Mouse (Mus musculus) left cerebral cortex, postnatal 14 days (tissue): ENCODE measurements around the gene Mdk. TPM values are rescaled to one million over a fixed set of nuclear protein-coding genes. Genes with fewer than 3 reads are reported as not detected.

ENCODE experiments used
- DNase-seq, 2 experiments: peaks; one replicate each; pipeline ENCODE4 v3.0.0; 2021 to 2022; ENCODE audit warnings: low spot score in 2 of 2, mixed read lengths in 1 of 2
- intact Hi-C: fragments of 180-260 bp; cut with DNase I; formaldehyde crosslinking; loops from one replicate; pipeline ENCODE4 v1.15.1; 2025
- total RNA-seq, 2 experiments: library from RNA; stranded (reverse); gene quantifications; 2 replicates each; pipeline ENCODE4 v1.2.3; 2021

Gene Mdk
- total RNA-seq, 2 experiments from 2014 or later: 24.9 to 26.3 TPM

DNA sequence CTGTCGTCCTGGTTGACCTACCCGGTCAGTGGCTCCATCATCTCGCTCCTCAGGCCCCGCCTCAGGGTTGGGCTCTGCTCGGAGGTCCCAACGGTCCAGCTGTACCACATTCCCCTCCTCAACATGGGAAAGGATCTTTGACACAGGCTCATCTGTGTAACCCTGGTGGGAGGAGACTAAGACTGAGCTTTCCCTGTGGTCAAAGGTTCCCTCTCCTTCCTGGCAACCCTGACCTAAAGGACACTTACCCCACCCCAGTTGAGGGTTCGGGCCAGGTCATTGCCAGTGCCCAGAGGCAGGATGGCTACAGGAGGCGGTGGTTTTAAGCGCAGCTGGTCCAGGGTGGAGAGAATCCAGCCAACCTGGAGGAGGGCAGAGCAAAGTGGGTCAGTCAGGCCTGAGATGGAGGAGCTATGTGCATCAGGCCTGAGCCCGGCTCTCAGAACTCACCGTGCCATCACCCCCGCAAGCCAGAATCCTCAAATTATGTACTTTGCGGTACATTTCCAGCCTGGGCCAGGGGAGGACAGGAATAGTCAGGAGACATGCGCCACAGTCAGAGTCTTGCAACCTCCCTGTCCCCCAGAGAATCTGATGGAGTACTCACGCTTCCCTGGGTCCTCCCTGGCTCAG, 7.3 kb upstream of the Mdk start:
- DNase-seq: no peak
- intact Hi-C loops: no loop called here

DNA sequence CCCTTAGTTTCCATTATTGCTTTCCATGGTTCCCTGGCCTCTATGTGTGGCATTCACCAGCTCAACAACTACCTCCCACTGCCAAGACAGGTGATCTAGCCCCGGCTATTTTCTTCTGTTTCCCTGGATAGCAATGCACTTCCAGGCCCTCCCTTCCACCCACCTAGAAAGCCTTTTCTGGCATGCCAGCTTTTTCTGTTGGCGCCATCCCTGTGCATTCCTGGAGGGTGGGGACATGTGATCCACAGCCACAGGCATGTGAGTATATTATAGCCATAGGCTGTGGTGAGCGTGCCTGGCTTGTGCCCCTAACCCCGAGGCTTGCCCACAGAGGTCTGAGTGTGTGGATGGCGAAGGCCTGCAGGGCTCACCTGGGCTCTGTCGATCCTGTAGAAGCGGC, 4.1 kb upstream of the Mdk start:
- intact Hi-C loops: no loop called here

DNA sequence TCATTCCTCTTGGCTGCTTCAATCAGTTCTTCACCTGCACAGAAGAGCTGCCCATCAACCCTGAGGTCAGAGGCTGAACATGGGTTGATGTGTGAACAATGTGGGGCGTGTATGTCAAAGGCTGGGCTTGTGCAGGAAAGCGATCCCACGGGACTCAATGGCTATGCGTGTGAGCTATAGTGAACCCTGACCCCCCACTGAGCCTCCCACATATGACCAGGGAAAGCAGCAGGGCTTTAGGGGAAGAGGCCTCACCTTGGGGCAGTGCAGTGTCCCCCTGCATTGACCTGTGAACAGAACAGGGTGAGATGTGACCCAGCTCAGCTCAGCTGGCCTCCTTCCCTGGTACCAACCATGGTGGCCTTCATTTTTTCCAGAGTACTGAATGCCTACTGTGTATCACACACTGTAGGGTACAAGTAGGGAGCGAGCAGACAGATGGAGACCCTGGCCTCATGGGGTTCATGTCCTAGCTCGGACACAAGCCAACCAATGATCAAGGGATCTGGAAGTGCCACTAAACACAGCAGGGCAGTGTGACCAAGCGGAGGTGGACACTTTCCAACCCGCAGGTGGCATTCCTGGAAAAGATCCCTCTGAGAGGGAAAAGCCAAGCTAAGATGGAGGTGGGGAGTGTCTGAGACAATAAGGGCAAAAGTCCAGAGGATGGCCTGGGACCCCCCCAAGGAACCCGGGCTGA, 2.9 kb upstream of the Mdk start:
- DNase-seq: no peak

More for the DNA sequence above, 4.1 kb upstream of the Mdk start:
- DNase-seq: peak in 1 of 2 experiments; percentile 74

DNA sequence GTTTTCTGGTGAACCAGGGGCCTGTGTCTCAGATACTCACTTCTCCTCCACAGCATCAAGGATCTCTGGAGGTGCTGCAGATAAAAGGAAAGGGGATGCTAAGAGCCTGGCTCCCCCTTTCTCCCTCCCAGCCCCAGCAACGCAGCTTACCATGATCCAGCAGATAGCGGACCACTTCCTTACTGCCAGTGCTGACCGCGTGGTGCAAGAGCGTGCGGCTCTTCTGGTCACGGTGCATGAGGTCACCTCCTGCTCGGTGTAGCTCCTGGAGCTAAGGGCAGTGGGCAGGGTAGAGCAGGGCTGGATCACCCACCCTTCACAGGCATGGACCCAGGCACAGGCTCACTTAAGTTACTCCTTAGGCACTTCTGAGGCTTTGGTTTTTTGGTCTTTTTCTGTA, 1.9 kb upstream of the Mdk start:
- no peak for DNase-seq
- intact Hi-C loops: loop anchor here (5.0 kb wide), 1 partner anchor 38 kb away; no protein-coding TSS in a partner anchor

More for the DNA sequence above, 2.9 kb upstream of the Mdk start:
- intact Hi-C loops: loop anchor here (5.0 kb wide), 1 partner anchor 37 kb away; no protein-coding TSS in a partner anchor

DNA sequence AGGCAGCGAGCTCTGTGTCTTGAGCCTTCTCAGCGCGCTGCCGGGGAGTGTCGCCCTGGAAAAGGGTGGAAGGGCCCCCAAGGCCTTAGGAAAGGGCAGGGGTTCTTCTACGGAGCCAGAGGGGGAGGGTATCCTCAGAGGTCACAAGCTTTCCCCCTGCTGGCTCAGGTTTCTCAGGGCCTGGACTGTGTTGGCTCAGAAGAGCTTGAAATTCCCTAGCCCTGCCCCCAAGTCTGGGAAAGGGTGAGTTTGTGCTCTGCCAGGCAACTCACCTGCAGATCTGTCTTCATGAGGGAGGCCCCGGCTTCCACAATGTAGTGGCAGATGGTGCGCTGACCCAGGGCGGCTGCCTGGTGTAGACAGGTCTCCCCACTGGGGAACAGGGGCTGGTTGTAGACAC, 1.4 kb upstream of the Mdk start:
- DNase-seq: no peak
- intact Hi-C loops: loop anchor here (5.0 kb wide), 1 partner anchor 39 kb away; no protein-coding TSS in a partner anchor

DNA sequence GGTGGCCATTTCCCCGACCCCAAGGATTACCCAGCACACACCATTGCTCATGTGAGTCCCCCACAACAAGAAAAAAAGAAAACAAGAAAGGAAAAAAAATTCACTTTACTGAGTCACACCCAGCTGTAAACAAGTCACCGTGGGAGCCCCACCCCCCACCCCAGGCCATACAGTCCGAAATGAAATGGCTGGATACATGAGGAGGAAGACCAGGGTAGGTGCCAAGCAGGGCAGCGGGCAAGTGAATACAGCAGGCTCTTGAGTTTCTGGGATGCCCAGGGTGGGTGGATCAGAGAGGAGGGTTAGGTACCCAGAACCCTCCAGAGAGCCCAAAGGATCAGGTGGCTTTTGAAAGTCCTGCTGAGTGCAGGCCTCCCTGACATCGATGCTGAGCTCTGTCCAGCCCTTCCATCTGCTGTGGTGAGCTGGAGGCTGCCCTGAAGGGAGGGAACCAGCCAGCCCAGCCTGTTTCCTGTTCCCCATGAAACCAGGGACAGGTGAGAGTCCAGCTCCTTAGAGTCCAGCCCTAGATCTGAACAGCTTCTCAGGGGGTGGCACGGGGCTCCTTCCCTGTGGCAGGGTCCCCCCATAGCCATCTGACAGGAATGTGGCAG, 747 bp upstream of the Mdk start:
- DNase-seq: no peak
- intact Hi-C loops: loop anchor here (5.0 kb wide), 1 partner anchor 39 kb away; no protein-coding TSS in a partner anchor

DNA sequence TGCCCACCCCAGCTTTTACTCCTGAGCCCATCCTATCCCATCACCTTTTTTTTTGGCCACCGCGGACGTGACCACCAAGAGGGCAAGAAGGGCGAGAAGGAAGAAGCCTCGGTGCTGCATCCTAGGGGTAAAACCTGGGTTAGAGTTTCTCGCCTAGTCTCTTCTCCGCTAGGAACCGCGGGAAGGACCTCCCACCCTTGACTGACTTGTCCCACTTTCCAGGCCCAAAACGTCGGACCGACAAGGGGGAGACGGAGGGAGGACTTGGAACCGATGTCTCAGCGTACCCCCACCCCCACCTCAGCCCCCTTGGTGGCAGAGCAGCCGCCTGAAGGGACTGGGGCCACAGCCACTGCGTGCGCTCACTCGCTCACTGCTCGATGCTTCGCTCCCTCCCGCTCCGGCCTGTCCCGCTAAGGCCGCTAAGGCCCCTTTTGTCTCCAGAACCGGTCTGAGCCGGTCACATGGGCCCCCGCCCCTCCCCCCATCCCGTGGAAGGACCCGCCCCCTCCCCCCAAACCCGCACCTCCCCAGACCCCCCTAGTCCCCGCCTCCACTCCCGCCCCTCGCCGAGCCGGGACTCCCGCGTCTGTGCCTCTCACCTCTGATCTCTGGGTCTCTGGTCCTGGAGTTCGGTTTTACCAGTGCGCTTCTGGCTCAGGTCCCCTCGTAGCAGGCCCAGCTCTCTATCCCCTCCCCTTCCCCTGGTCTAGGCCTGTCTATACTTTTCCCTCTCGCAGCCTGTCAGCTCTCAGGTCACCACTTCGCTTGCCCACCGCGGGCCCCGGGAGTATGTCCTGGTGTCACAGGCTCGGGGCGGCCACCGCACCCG, 553 bp downstream of the Mdk start:
- intact Hi-C loops: loop anchor here (5.0 kb wide), 1 partner anchor 41 kb away; no protein-coding TSS in a partner anchor
- DNase-seq: no peak

DNA sequence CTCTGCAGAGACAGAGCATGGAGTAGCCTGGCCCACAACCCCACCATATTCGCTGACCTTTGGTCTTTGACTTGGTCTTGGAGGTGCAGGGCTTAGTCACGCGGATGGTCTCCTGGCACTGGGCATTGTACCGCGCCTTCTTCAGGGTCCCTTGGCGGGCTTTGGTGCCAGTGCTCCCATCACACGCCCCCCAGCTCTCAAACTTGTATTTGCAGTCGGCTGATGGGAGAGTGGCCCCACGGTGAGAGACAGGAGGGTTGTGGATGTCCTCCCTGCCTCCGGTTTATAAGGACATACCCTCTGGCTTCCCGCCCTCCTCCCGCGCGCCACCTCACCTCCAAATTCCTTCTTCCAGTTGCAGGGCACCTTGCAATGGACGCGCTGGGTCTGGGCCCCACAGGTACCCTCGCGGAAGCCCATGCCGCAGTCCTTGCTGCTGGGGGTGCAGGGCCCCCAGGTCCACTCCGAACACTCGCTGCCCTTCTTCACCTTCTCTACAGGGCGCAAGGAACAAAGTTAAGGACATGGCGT, 1.3 kb downstream of the Mdk start:
- intact Hi-C loops: loop anchor here (5.0 kb wide), 1 partner anchor 41 kb away; no protein-coding TSS in a partner anchor
- DNase-seq: no peak

DNA sequence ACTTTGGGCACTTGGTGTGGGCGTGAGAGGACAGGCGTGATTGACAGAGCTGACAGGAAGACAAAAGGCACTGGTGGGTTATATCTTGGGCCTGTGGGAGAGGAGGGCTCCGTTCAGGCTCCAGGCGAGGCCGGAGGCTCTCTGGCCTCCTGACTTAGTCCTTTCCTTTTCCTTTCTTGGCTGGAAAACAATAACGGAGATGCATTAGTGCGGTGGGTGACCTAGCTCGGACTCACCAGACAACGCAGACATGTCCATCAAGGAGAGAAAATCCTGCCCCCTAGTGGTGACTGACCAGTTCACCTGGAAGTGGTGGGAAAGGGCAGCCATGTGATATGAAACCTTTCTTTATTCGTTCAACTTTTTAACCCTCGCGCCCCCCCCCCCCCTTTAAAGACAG, 2.2 kb downstream of the Mdk start:
- no peak for DNase-seq
- intact Hi-C loops: loop anchor here (5.0 kb wide), 2 partner anchors 42 to 127 kb away; no protein-coding TSS in a partner anchor

DNA sequence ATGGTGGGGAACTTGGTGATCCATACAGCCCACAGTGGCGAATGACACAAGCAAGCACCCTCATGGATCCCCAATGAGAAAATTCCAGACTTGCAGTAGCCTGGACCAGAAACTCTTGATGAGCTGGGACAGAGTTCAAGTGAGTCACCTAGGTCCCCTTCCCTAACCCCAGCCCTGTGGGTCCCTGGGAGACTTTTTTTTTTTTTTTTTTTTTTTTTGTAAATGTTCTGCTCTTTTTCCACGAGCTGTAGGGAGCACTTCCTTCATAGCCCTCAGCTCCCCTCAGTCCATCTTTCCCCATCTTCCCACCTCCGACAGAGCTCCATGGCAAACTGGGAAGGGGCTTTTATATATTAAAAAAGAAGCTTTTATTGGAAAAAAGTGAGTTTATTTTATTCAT, 2.6 kb downstream of the Mdk start:
- no peak for DNase-seq
- intact Hi-C loops: loop anchor here (5.0 kb wide), 1 partner anchor 128 kb away; no protein-coding TSS in a partner anchor

DNA sequence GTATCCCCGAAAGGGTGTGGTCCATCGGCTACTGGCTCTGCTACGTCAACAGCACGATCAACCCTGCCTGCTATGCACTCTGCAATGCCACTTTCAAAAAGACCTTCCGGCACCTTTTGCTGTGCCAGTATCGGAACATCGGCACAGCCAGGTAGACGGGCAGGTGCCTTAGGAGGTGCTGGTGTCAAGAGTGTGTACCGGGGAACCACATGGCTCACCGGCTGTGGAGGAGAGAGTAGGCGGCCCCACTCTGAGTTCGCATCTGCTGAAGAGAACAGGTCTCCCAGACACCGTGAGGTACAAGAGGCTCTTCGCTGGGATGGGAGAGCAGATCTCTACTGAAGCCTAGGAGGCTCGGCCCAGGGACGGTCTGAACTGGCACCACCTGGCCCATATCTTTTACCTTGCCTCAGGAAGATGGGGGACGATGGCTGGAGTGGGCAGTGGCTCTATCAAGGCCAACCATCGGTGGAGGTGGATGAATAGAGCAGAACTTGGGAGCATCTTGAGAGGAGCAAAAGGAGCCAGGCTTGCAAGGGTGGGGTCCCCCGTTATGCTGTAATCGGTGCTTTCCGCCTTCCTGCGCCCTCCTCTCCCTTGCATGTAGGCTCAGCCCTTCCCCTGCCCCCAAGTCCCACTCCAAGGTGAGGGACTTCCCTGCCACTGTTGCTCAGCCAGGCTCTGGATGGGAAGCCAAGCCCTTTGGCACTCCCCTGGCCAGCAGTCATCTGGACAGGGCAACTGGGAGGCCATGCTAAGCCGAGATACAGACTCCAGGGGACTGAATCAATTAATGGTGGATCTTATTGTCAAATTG, 3.4 kb downstream of the Mdk start:
- intact Hi-C loops: loop anchor here (5.0 kb wide), 1 partner anchor 129 kb away; no protein-coding TSS in a partner anchor
- DNase-seq: no peak

DNA sequence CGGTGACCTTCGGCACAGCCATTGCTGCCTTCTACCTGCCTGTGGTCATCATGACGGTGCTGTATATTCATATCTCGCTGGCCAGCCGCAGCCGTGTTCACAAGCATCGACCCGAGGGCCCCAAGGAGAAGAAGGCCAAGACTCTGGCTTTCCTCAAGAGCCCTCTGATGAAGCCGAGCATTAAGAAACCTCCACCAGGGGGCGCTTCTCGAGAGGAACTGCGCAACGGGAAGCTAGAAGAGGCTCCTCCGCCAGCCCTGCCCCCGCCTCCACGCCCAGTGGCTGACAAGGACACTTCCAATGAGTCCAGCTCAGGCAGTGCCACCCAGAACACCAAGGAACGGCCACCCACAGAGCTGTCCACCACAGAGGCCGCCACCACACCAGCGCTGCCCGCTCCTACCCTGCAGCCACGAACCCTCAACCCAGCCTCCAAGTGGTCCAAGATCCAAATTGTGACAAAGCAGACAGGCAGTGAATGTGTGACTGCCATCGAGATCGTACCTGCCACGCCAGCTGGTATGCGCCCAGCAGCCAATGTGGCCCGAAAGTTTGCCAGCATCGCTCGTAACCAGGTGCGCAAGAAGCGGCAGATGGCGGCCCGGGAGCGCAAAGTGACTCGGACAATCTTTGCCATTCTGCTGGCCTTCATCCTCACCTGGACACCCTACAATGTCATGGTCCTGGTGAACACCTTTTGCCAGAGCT, 4.1 kb downstream of the Mdk start:
- intact Hi-C loops: loop anchor here (5.0 kb wide), 1 partner anchor 129 kb away; no protein-coding TSS in a partner anchor
- peak; percentile 79 to 85 for DNase-seq

DNA sequence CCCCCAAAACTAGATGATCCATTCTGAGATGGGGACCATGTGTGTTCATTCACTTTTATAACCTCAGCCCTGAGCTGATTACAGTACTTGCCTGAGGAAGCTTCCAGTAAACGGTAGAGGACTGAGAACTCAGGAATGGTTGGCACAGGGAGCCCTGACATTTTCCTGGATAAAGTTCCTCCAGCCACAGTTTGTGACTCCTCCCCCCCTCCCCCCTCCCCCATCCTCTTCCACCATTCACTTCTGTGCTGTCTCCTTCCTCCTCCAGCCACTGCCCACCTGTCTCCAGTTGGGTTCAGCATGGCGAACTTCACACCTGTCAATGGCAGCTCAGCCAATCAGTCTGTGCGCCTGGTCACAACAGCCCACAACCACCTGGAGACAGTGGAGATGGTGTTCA, 5.1 kb downstream of the Mdk start, which contains the start of gene Chrm4:
Gene Chrm4, plus strand, starts transcription at position 301 of the 400 bp plus-strand sequence.
- DNase-seq: no peak
- intact Hi-C loops: loop anchor here (5.0 kb wide), 1 partner anchor 130 kb away; no protein-coding TSS in a partner anchor

DNA sequence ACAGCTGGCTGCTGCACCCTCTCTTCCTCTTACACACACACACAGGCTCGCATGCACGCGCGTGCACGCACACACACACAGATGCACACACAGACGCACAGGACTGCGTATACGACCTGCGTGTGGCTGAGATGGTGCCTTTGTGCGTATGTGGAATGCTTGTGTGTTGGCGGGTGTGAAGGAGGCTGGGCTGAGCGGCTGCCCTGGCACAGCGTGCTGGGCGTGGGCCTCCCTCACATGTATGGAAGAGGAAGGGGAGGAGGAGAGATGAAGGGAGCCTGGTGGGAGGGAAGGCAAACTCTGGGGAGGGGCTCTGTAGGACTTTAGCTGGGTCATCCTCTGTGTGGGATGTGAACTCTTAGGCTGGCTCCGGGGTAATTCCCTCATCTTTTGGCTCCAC, 6.7 kb downstream of the Mdk start:
- intact Hi-C loops: loop anchor here (2.0 to 5.0 kb wide), 2 partner anchors 132 to 147 kb away; no protein-coding TSS in a partner anchor
- peak in 1 of 2 experiments; percentile 70 for DNase-seq

DNA sequence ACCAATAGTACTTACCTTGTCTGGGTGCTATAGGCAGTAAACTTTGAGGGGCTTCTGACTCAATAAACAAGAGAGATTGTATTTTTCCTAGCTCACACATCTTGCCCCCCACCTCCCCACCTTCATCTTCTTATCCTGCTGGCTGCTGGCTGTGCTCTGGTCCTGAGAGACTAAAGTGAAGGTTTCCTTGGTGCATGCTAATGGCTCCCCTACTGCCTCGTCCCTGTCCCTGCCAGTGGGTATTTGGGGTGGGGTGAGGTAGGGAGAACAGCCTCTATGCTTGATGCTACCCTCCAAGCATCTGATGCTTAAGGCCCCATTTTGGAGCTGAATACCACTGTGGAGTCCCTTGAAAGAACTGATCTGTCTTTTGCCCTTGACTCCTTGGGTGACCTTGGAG, 7.4 kb downstream of the Mdk start:
- intact Hi-C loops: loop anchor here (2.0 to 5.0 kb wide), 2 partner anchors 133 to 146 kb away; no protein-coding TSS in a partner anchor
- DNase-seq: no peak

DNA sequence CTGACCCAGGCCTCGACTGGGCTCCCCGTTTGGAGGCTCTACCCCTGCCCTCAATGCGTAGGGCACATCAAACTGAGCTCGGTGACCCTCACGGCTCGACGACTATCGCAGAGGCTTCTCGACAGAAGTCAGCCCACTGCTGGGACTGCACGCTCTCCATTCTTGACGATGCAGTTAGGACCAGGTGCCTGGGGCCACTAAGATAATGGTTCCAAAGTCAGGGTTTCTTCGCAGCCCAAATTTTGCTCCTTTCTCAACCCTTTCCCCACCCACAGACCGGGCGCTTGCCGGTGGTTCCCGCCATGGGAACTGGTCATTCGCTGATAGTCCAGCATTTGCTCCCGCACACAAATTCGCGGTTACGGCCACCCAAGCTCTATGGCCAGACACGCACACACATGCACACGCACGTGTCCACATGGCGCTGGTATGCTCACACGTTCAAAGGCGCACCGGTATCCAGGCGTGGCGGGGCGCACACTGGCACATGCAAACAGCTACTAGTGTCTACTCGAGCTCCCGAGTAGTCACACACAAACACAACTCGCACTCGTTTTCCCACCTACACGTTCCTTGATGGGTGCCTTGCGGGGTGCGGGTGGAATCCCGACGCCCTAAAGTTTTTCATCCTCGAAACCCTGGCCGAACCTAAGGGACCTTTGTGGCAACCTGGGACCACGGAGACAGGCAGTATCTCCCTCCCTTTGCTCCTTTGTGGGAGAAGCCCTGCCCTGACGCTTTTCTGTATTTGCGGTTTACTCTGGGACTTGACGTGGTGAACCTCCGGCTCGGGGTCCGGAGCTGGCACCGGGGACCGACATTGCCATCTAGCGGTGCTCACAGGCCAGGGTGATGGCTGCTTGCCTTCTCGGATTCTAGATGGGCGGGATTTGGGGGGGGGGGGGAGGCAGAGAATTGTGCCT, 8.4 kb downstream of the Mdk start:
- DNase-seq: peak; percentile 80 to 81
- intact Hi-C loops: loop anchor here (2.0 kb wide), 1 partner anchor 145 kb away; no protein-coding TSS in a partner anchor
